Mouse (Mus musculus) kidney, embryonic 15.5 days (tissue): ENCODE measurements around the gene Acadvl. TPM values are rescaled to one million over a fixed set of nuclear protein-coding genes. Genes with fewer than 3 reads are reported as not detected.

Experiments
- ATAC-seq: fragments of 200-750 bp; cut with Nextera tagmentation; replicated peaks from 2 replicates; pipeline ENCODE4 v1.8.0; 2017; ENCODE audit warnings: moderate TSS enrichment; ENCODE audit not compliant: low FRiP score
- H3K27ac ChIP-seq: fragments of 300-500 bp; sonication (generic); 2 replicates; pipeline ENCODE4 v1.5.1; 2015; ENCODE audit warnings: mild to moderate bottlenecking, inconsistent platforms
- H3K27me3 ChIP-seq: fragments of 300-500 bp; sonication (generic); 2 replicates; pipeline ENCODE4 v1.6.1; 2015; ENCODE audit warnings: inconsistent platforms
- H3K36me3 ChIP-seq: fragments of 300-500 bp; sonication (generic); 2 replicates; pipeline ENCODE4 v1.6.1; 2015; ENCODE audit warnings: inconsistent platforms
- H3K4me1 ChIP-seq: fragments of 300-500 bp; sonication (generic); 2 replicates; pipeline ENCODE4 v1.6.1; 2015; ENCODE audit warnings: inconsistent platforms
- H3K4me2 ChIP-seq: fragments of 300-500 bp; sonication (generic); 2 replicates; pipeline ENCODE4 v1.6.1; 2015; ENCODE audit warnings: moderate library complexity, mild to moderate bottlenecking, inconsistent platforms
- H3K4me3 ChIP-seq: fragments of 300-500 bp; sonication (generic); replicated peaks from 2 replicates; pipeline ENCODE4 v1.5.1; 2015; ENCODE audit warnings: mild to moderate bottlenecking, inconsistent platforms
- H3K9ac ChIP-seq: fragments of 300-500 bp; sonication (generic); 2 replicates; pipeline ENCODE4 v1.6.1; 2015; ENCODE audit warnings: mild to moderate bottlenecking, inconsistent platforms
- H3K9me3 ChIP-seq: fragments of 300-500 bp; sonication (generic); replicated peaks from 2 replicates; pipeline ENCODE4 v1.6.1; 2016; ENCODE audit warnings: inconsistent platforms
- WGBS: fragments of 180-500 bp; shearing (Covaris S2); methylation state at CpG from one replicate; pipeline ENCODE4 v1.1.7; 2015; ENCODE audit warnings: mixed read lengths; 5-methylcytosine and 5-hydroxymethylcytosine counted together
- polyA plus RNA-seq: library from polyadenylated mRNA; unstranded; fragments of >200 nt; fragmentation: Nextera tagmentation; extraction: Ambion mirVana; gene quantifications from 2 replicates; pipeline ENCODE4 v1.2.1, GENCODE M21; 2015

The Acadvl gene
- polyA plus RNA-seq, 1 experiment from 2014 or later = 83.0 TPM

GRCm38 (mm10) chr11:69984431-69984830, 30.8 kb downstream of the Acadvl start:
- ATAC-seq = no peak
- Histone ChIP-seq H3K4me3 (no peak overlapping the region), H3K9ac (no peak overlapping the region), H3K36me3 (peaks cover 60% of the 10 kb centered on the region), H3K4me2 (no peak overlapping the region), H3K4me1 (peaks cover 24% of the 10 kb centered on the region), H3K27ac (no peak overlapping the region), H3K27me3 (no peaks in the 10 kb centered on the region), H3K9me3 (no peaks in the 10 kb centered on the region)
- WGBS = 89% methylated on average over 8 of the region's 8 CpGs

DNA sequence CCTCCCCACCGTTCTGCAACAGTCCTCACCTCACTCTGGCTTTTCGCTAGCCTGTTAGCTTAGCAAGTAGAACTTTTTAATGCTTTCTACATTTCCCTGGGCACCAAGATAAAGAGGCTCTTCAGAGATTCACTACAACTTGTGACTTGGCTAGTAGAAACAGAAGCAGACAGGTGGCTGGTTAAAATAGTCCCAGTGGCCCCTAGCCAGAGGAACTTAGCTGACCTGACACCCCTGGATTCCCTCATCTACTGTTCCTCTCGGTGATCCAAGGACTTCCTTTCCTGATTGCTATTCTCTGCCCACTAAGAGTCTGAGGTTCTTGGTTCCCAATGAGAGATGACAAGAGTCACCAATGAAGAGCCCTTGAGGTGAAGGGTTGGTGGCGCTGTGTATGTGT, 31.8 kb downstream of the Acadvl start:
- H3K36me3 ChIP-seq = peaks cover 55% of the 10 kb centered on the region
- peak overlapping the region; percentile 41; the same call in 1 of the 2 replicates for H3K9ac ChIP-seq
- peak overlapping the region; percentile 100 for H3K27ac ChIP-seq
- H3K27me3 ChIP-seq = no peaks in the 10 kb centered on the region
- H3K4me1 ChIP-seq = peaks cover 32% of the 10 kb centered on the region
- WGBS = 82% methylated on average over 4 of the region's 4 CpGs
- H3K9me3 ChIP-seq = no peaks in the 10 kb centered on the region
- peak overlapping the region; percentile 97 for H3K4me3 ChIP-seq
- peak overlapping the region; percentile 72 for H3K4me2 ChIP-seq
- no peak for ATAC-seq

DNA sequence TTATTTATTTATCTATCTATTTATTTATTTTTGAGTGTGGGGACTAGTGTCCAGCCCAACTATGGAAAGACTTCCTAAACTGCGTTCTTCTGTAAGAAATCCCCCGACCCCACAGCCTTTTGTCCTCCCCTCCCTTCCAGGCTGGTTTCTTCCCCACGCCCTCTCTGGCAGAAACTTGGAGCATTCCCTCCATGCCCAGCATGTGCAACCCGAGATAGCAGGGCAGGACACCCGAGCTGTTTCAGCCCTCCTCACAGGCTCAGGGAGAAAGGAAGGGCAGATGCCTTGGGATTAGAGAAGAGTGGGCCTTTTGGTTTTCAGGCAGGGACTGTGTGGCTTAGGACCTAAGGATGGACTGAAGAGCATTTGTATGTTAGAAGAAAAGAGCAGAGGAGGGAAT, 32.3 kb downstream of the Acadvl start:
- Histone ChIP-seq H3K4me1 (peaks cover 32% of the 10 kb centered on the region), H3K9ac (peak overlapping the region; percentile 93), H3K9me3 (no peaks in the 10 kb centered on the region), H3K4me2 (peak overlapping the region; percentile 72), H3K36me3 (peaks cover 55% of the 10 kb centered on the region), H3K4me3 (peak overlapping the region; percentile 97), H3K27me3 (no peaks in the 10 kb centered on the region), H3K27ac (peak overlapping the region; percentile 100)
- 13% methylated on average over 5 of the region's 5 CpGs for WGBS
- no peak for ATAC-seq

DNA sequence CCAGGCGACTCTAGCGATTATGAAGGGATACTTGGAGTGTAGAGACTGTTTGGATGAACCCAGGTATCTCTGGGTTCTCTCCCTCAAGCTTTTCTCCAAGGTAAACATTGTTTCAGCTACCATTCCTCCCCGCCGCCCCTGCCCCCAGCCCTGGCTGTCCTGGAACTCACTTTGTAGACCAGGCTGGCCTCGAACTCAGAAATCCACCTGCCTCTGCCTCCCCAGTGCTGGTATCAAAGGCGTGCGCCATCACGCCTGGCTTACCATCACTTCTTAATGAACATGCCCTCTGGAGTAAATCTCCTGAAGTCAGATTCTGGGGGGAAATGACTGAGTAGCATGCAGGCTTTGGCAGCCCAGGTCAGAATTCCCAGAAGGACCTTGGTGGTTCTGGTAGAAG, 33.0 kb downstream of the Acadvl start, which contains the start of gene Elp5:
Elp5 (minus strand) TSS at position 293 of the 400 bp plus-strand sequence.
- WGBS = 47% methylated on average over 8 of the region's 8 CpGs
- no peaks in the 10 kb centered on the region for H3K9me3 ChIP-seq
- H3K4me2 ChIP-seq = peak within 1 kb of the TSS; percentile 72
- H3K27ac ChIP-seq = peak within 1 kb of the TSS; percentile 100
- H3K36me3 ChIP-seq = peaks cover 55% of the 10 kb centered on the region
- no peak for ATAC-seq
- H3K9ac ChIP-seq = peak within 1 kb of the TSS; percentile 93
- H3K4me1 ChIP-seq = peaks cover 32% of the 10 kb centered on the region
- H3K27me3 ChIP-seq = no peaks in the 10 kb centered on the region
- H3K4me3 ChIP-seq = peak within 1 kb of the TSS; percentile 97

DNA sequence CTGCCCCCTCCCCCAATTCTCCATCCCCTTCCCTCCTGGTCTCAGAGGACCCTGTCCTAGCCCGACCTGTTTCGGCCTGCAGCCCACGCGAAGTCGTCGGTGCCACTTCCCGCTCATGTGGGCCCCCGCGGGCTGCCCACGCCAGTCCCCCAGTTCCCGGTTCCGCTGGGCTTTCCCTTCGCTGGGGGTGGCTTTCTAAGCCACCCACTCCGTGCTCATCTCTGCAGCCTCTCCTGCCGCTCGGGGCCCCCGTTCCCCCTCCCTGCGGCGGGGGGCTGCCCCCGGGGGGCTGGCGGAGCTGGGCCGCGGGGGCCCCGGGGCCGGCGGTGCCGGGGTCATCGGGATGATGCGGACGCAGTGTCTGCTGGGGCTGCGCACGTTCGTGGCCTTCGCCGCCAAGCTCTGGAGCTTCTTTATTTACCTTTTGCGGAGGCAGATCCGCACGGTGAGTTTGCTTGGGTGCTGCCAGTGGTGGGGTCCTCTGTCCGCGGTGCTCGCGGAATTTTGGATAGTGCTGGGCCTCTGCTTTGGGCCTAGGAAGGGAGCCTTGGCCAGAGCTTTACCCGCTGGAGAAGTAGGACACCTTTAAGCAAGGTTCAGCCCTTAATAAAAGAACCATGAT, 34.0 kb downstream of the Acadvl start, which contains the start of gene Ctdnep1:
Ctdnep1 (plus strand) TSS at position 16 of the 622 bp plus-strand sequence.
- H3K27ac ChIP-seq = peak within 1 kb of the TSS; percentile 100
- no peaks in the 10 kb centered on the region for H3K9me3 ChIP-seq
- under 1% methylated on average over 40 of the region's 43 CpGs for WGBS
- H3K4me3 ChIP-seq = peak within 1 kb of the TSS; percentile 97
- H3K4me1 ChIP-seq = peaks cover 32% of the 10 kb centered on the region
- peak; percentile 55; the same call in 1 of the 2 replicates for ATAC-seq
- H3K9ac ChIP-seq = peak within 1 kb of the TSS; percentile 93
- peaks cover 55% of the 10 kb centered on the region for H3K36me3 ChIP-seq
- H3K27me3 ChIP-seq = no peaks in the 10 kb centered on the region
- peak within 1 kb of the TSS; percentile 72 for H3K4me2 ChIP-seq

GRCm38 (mm10) chr11:69980196-69981140, 34.7 kb downstream of the Acadvl start:
- H3K4me3 ChIP-seq = peak overlapping the region; percentile 97
- ATAC-seq = peak; percentile 94
- peaks cover 32% of the 10 kb centered on the region for H3K4me1 ChIP-seq
- H3K4me2 ChIP-seq = peak overlapping the region; percentile 72
- peak overlapping the region; percentile 93 for H3K9ac ChIP-seq
- H3K27me3 ChIP-seq = no peaks in the 10 kb centered on the region
- no peaks in the 10 kb centered on the region for H3K9me3 ChIP-seq
- peaks cover 56% of the 10 kb centered on the region for H3K36me3 ChIP-seq
- H3K27ac ChIP-seq = peak overlapping the region; percentile 100
- under 1% methylated on average over 51 of the region's 60 CpGs for WGBS

GRCm38 (mm10) chr11:69979827-69980195, 35.4 kb downstream of the Acadvl start:
- Histone ChIP-seq H3K27me3 (no peaks in the 10 kb centered on the region), H3K36me3 (peaks cover 56% of the 10 kb centered on the region), H3K27ac (peak overlapping the region; percentile 100), H3K4me2 (peak overlapping the region; percentile 72), H3K9me3 (no peaks in the 10 kb centered on the region), H3K4me1 (peaks cover 32% of the 10 kb centered on the region), H3K4me3 (peak overlapping the region; percentile 97), H3K9ac (peak overlapping the region; percentile 76)
- WGBS = 3% methylated on average over 16 of the region's 16 CpGs
- ATAC-seq = no peak

DNA sequence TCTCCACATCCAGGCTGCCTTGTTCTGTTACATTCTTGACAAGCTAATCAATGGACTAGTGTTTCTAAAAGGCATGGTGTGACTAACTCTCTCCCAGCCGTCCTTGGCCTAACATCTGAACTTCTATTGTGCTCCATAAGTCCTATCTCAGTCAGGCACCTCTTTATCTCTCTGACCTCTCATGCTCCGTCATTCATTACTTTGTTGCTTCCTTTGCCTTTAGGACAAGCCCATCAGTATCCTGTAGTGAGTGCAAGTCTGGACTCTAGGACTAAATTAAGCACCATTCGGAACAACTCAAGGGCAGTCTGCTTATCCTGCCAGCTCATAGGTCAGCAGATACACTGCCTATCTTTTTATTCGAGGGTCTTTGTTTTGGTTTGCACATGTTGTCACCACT, 38.9 kb downstream of the Acadvl start:
- Histone ChIP-seq H3K9ac (no peak overlapping the region), H3K9me3 (no peaks in the 10 kb centered on the region), H3K36me3 (peaks cover 76% of the 10 kb centered on the region), H3K27me3 (no peaks in the 10 kb centered on the region), H3K4me3 (no peak overlapping the region), H3K27ac (no peak overlapping the region), H3K4me2 (no peak overlapping the region), H3K4me1 (peaks cover 11% of the 10 kb centered on the region)
- WGBS = 91% methylated on average over 4 of the region's 4 CpGs
- ATAC-seq = no peak

GRCm38 (mm10) chr11:69974907-69975306, 40.3 kb downstream of the Acadvl start:
- 94% methylated on average over 2 of the region's 2 CpGs for WGBS
- Histone ChIP-seq H3K27ac (no peak overlapping the region), H3K36me3 (peaks cover 87% of the 10 kb centered on the region), H3K27me3 (no peaks in the 10 kb centered on the region), H3K9ac (no peak overlapping the region), H3K4me2 (no peak overlapping the region), H3K4me3 (no peak overlapping the region), H3K9me3 (no peaks in the 10 kb centered on the region), H3K4me1 (peaks cover 18% of the 10 kb centered on the region)
- ATAC-seq = no peak

DNA sequence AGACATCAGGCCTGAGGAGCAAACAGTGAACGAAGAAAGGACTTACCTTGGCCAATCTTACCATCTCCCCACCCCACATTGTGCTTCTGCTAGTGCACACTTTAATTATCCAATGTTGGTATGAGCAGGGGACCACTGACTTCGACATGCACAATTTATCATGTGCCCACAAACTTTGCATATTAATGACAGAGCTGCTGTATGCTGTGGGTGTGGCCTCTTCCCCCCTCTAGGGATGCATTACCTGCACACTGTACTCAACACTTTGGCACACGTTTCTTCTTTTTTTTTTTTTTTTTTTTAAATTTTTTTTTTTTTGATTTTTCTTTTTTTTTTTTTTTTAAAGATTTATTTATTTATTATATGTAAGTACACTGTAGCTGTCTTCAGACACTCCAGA, 44.4 kb downstream of the Acadvl start:
- Histone ChIP-seq H3K27me3 (peaks cover 22% of the 10 kb centered on the region), H3K9ac (no peak overlapping the region), H3K4me3 (no peak overlapping the region), H3K27ac (peak overlapping the region; percentile 45), H3K4me2 (no peak overlapping the region), H3K9me3 (no peaks in the 10 kb centered on the region), H3K4me1 (peaks cover 39% of the 10 kb centered on the region), H3K36me3 (peaks cover 82% of the 10 kb centered on the region)
- no peak for ATAC-seq
- 77% methylated on average over 3 of the region's 3 CpGs for WGBS

GRCm38 (mm10) chr11:69970222-69970621, 45.0 kb downstream of the Acadvl start:
- WGBS = 60% methylated on average over 6 of the region's 6 CpGs
- Histone ChIP-seq H3K4me3 (no peak overlapping the region), H3K9ac (no peak overlapping the region), H3K4me2 (no peak overlapping the region), H3K27me3 (peaks cover 28% of the 10 kb centered on the region), H3K36me3 (peaks cover 76% of the 10 kb centered on the region), H3K9me3 (no peaks in the 10 kb centered on the region), H3K27ac (peak overlapping the region; percentile 45), H3K4me1 (peaks cover 44% of the 10 kb centered on the region)
- no peak for ATAC-seq

- no peak overlapping the region for H3K4me2 ChIP-seq
- H3K4me3 ChIP-seq = no peak overlapping the region
- peaks cover 62% of the 10 kb centered on the region for H3K36me3 ChIP-seq
- peak overlapping the region; percentile 72 for H3K27ac ChIP-seq
- no peak overlapping the region for H3K9ac ChIP-seq
- H3K4me1 ChIP-seq = peaks cover 46% of the 10 kb centered on the region
- no peak for ATAC-seq
- peaks cover 42% of the 10 kb centered on the region for H3K27me3 ChIP-seq
- no peaks in the 10 kb centered on the region for H3K9me3 ChIP-seq
- 82% methylated on average over 4 of the region's 4 CpGs for WGBS
These were observed 46.4 kb downstream of the Acadvl start for GRCm38 (mm10) chr11:69968793-69969192.
